Mouse (Mus musculus) liver, embryonic 16.5 days (tissue): ENCODE measurements around the gene Slc15a2. TPM values are rescaled to one million over a fixed set of nuclear protein-coding genes. Genes with fewer than 3 reads are reported as not detected.

Source experiments
- ATAC-seq: fragments of 200-750 bp; cut with Nextera tagmentation; 2 replicates; pipeline ENCODE4 v1.8.0; 2017; ENCODE audit warnings: low read depth, mild to moderate bottlenecking, moderate number of reproducible peaks, moderate library complexity
- H3K27ac ChIP-seq: fragments of 300-500 bp; sonication (generic); 2 replicates; pipeline ENCODE4 v1.5.1; 2014; ENCODE audit warnings: mild to moderate bottlenecking, low read length
- H3K27me3 ChIP-seq: fragments of 300-500 bp; sonication (generic); 2 replicates; pipeline ENCODE4 v1.6.1; 2014; ENCODE audit warnings: low read depth, low read length, mixed read lengths; ENCODE audit not compliant: control insufficient read depth, insufficient read depth
- H3K36me3 ChIP-seq: fragments of 300-500 bp; sonication (generic); 2 replicates; pipeline ENCODE4 v1.6.1; 2014; ENCODE audit warnings: mild to moderate bottlenecking; ENCODE audit not compliant: control insufficient read depth, insufficient read depth
- H3K4me1 ChIP-seq: fragments of 300-500 bp; sonication (generic); 2 replicates; pipeline ENCODE4 v1.6.1; 2014; ENCODE audit warnings: low read depth, low read length, mixed read lengths; ENCODE audit not compliant: control insufficient read depth
- H3K4me2 ChIP-seq: fragments of 300-500 bp; sonication (generic); 2 replicates; pipeline ENCODE4 v1.6.1; 2014; ENCODE audit warnings: low read depth, low read length, mixed read lengths
- H3K4me3 ChIP-seq: fragments of 300-500 bp; sonication (generic); 2 replicates; pipeline ENCODE4 v1.5.1; 2014; ENCODE audit warnings: low read depth, mild to moderate bottlenecking, low read length
- H3K9ac ChIP-seq: fragments of 300-500 bp; sonication (generic); 2 replicates; pipeline ENCODE4 v1.6.1; 2014; ENCODE audit warnings: low read depth, low read length
- H3K9me3 ChIP-seq: fragments of 300-500 bp; sonication (generic); replicated peaks from 2 replicates; pipeline ENCODE4 v1.6.1; 2016; ENCODE audit warnings: low read length; ENCODE audit not compliant: control insufficient read depth
- WGBS: fragments of 180-500 bp; shearing (Covaris S2); extraction: QIAGEN DNeasy Blood & Tissue Kit; methylation state at CpG from one replicate; pipeline ENCODE4 v1.1.7; 2014; ENCODE audit not compliant: insufficient replicate concordance; 5-methylcytosine and 5-hydroxymethylcytosine counted together
- polyA plus RNA-seq: library from polyadenylated mRNA; unstranded; fragments of >200 nt; fragmentation: Nextera tagmentation; extraction: Ambion mirVana; gene quantifications from 2 replicates; pipeline ENCODE4 v1.2.1, GENCODE M21; 2015

Gene Slc15a2
- polyA plus RNA-seq, 1 experiment from 2014 or later: 2.7 TPM

- Histone ChIP-seq H3K36me3 (no peaks in the 10 kb centered on the region), H3K4me3 (no peak overlapping the region), H3K27ac (no peak overlapping the region), H3K9ac (no peak overlapping the region), H3K9me3 (no peaks in the 10 kb centered on the region), H3K4me2 (no peak overlapping the region), H3K27me3 (no peaks in the 10 kb centered on the region), H3K4me1 (no peaks in the 10 kb centered on the region)
- ATAC-seq: no peak
- WGBS: 74% methylated on average over 5 of the region's 5 CpGs
These were observed 11.8 kb downstream of the Slc15a2 start for GRCm38 (mm10) chr16:36772996-36773395.

- no peak overlapping the region for H3K27ac ChIP-seq
- H3K9me3 ChIP-seq: no peaks in the 10 kb centered on the region
- no peaks in the 10 kb centered on the region for H3K27me3 ChIP-seq
- no peak for ATAC-seq
- H3K9ac ChIP-seq: no peak overlapping the region
- no peaks in the 10 kb centered on the region for H3K36me3 ChIP-seq
- WGBS: 64% methylated on average over 3 of the region's 3 CpGs
- no peak overlapping the region for H3K4me3 ChIP-seq
- no peaks in the 10 kb centered on the region for H3K4me1 ChIP-seq
- H3K4me2 ChIP-seq: no peak overlapping the region
These were observed 13.1 kb downstream of the Slc15a2 start for GRCm38 (mm10) chr16:36771703-36772102.

GRCm38 (mm10) chr16:36771244-36771643 is 13.5 kb downstream of the Slc15a2 start:
- H3K4me1 ChIP-seq: no peaks in the 10 kb centered on the region
- H3K36me3 ChIP-seq: no peaks in the 10 kb centered on the region
- no peak overlapping the region for H3K9ac ChIP-seq
- no peaks in the 10 kb centered on the region for H3K9me3 ChIP-seq
- WGBS: 66% methylated on average over 2 of the region's 2 CpGs
- H3K4me3 ChIP-seq: no peak overlapping the region
- no peak for ATAC-seq
- no peak overlapping the region for H3K27ac ChIP-seq
- H3K27me3 ChIP-seq: no peaks in the 10 kb centered on the region
- no peak overlapping the region for H3K4me2 ChIP-seq

- no peaks in the 10 kb centered on the region for H3K36me3 ChIP-seq
- H3K9me3 ChIP-seq: no peaks in the 10 kb centered on the region
- no peak overlapping the region for H3K9ac ChIP-seq
- no peak for ATAC-seq
- H3K27me3 ChIP-seq: no peaks in the 10 kb centered on the region
- H3K4me2 ChIP-seq: no peak overlapping the region
- WGBS: 66% methylated on average over 4 of the region's 4 CpGs
- no peak overlapping the region for H3K27ac ChIP-seq
- H3K4me3 ChIP-seq: no peak overlapping the region
- no peaks in the 10 kb centered on the region for H3K4me1 ChIP-seq
These were observed 13.9 kb downstream of the Slc15a2 start for GRCm38 (mm10) chr16:36770830-36771229.

GRCm38 (mm10) chr16:36770191-36770771 is 14.5 kb downstream of the Slc15a2 start:
- Histone ChIP-seq H3K4me1 (no peaks in the 10 kb centered on the region), H3K9me3 (no peaks in the 10 kb centered on the region), H3K27ac (no peak overlapping the region), H3K4me3 (no peak overlapping the region), H3K36me3 (no peaks in the 10 kb centered on the region), H3K9ac (no peak overlapping the region), H3K27me3 (no peaks in the 10 kb centered on the region), H3K4me2 (no peak overlapping the region)
- ATAC-seq: peak; percentile 58; the same call in 1 of the 2 replicates
- WGBS: 66% methylated on average over 8 of the region's 13 CpGs

GRCm38 (mm10) chr16:36751979-36752378 is 32.8 kb downstream of the Slc15a2 start:
- Histone ChIP-seq H3K4me2 (no peak overlapping the region), H3K4me3 (no peak overlapping the region), H3K4me1 (no peaks in the 10 kb centered on the region), H3K27me3 (no peaks in the 10 kb centered on the region), H3K9ac (no peak overlapping the region), H3K36me3 (no peaks in the 10 kb centered on the region), H3K27ac (no peak overlapping the region), H3K9me3 (no peaks in the 10 kb centered on the region)
- 44% methylated on average over 3 of the region's 3 CpGs for WGBS
- no peak for ATAC-seq

GRCm38 (mm10) chr16:36747767-36748166 is 37.0 kb downstream of the Slc15a2 start:
- H3K4me1 ChIP-seq: no peaks in the 10 kb centered on the region
- no peaks in the 10 kb centered on the region for H3K27me3 ChIP-seq
- no peak for ATAC-seq
- H3K27ac ChIP-seq: no peak overlapping the region
- 32% methylated on average over 2 of the region's 2 CpGs for WGBS
- H3K36me3 ChIP-seq: no peaks in the 10 kb centered on the region
- no peak overlapping the region for H3K4me3 ChIP-seq
- H3K9ac ChIP-seq: no peak overlapping the region
- H3K9me3 ChIP-seq: no peaks in the 10 kb centered on the region
- H3K4me2 ChIP-seq: no peak overlapping the region

- no peak for ATAC-seq
- Histone ChIP-seq H3K9me3 (no peaks in the 10 kb centered on the region), H3K36me3 (no peaks in the 10 kb centered on the region), H3K9ac (no peak overlapping the region), H3K4me3 (no peak overlapping the region), H3K27ac (no peak overlapping the region), H3K4me1 (no peaks in the 10 kb centered on the region), H3K4me2 (no peak overlapping the region), H3K27me3 (no peaks in the 10 kb centered on the region)
- whole genome bisulfite sequencing: 62% methylated on average over 4 of the region's 4 CpGs
These were observed 37.7 kb downstream of the Slc15a2 start for GRCm38 (mm10) chr16:36747068-36747467.

- no peak for ATAC-seq
- Histone ChIP-seq H3K36me3 (no peaks in the 10 kb centered on the region), H3K9me3 (no peaks in the 10 kb centered on the region), H3K4me2 (no peak overlapping the region), H3K27me3 (no peaks in the 10 kb centered on the region), H3K9ac (no peak overlapping the region), H3K27ac (no peak overlapping the region), H3K4me1 (no peaks in the 10 kb centered on the region), H3K4me3 (no peak overlapping the region)
- 65% methylated on average over 8 of the region's 8 CpGs for WGBS
These were observed 41.2 kb downstream of the Slc15a2 start for GRCm38 (mm10) chr16:36743580-36743979.
